Mouse (Mus musculus) erythroblast, embryonic 14.5 days (primary cell): ENCODE results near the gene Mus81.

Source experiments
- GATA1 ChIP-seq: IDR thresholded peaks from 2 replicates; pipeline ENCODE4 v1.6.1; 2012; ENCODE audit warnings: low read length, inconsistent platforms, mixed read lengths
- TAL1 ChIP-seq: IDR thresholded peaks from 3 replicates; pipeline ENCODE4 v1.6.1; 2012; ENCODE audit warnings: low read length, inconsistent platforms, mixed read lengths

- TF ChIP-seq GATA1 (no peak), TAL1 (no peak)
These were observed 28.8 kb upstream of the Mus81 start for GRCm38 (mm10) chr19:5516906-5517505.
